Mouse (Mus musculus) ES-E14 (cell line): ENCODE measurements at regions not wholly inside any gene's neighbourhood (a gene's known extent, or its start where the extent isn't known, plus 50 kb on each side); places are given as distances from the start of the nearest gene placed in this dataset.

Source experiments
- DNase-seq: peaks from one replicate; pipeline ENCODE4 v3.0.0-alpha.2; 2013; ENCODE audit warnings: low read depth, low spot score
- H3K27ac ChIP-seq: 2 replicates; pipeline ENCODE4 v1.5.1; 2012; ENCODE audit warnings: low read depth, mild to moderate bottlenecking, low read length, moderate library complexity, mixed read lengths; ENCODE audit not compliant: poor library complexity, insufficient read depth, severe bottlenecking
- H3K36me3 ChIP-seq: 2 replicates; pipeline ENCODE4 v1.6.1; 2012; ENCODE audit warnings: mild to moderate bottlenecking, low read length, moderate library complexity, mixed read lengths; ENCODE audit not compliant: control insufficient read depth, poor library complexity, insufficient read depth, severe bottlenecking
- H3K4me1 ChIP-seq, 2 experiments: fragments of 150-350 bp in 1 of 2; sonication (generic) in 1 of 2; 2 replicates each; pipeline ENCODE4 v1.6.1; 2012; ENCODE audit warnings: low read length in 2 of 2, mild to moderate bottlenecking in 1 of 2, mixed read lengths in 1 of 2; ENCODE audit not compliant: control insufficient read depth in 2 of 2, insufficient read depth in 2 of 2, poor library complexity in 1 of 2
- H3K4me3 ChIP-seq, 2 experiments: fragments of 150-350 bp in 1 of 2; sonication (generic) in 1 of 2; 2 replicates each; pipeline ENCODE4 v1.5.1; 2012; ENCODE audit warnings: low read length in 2 of 2, low read depth in 1 of 2, mild to moderate bottlenecking in 1 of 2, mixed read lengths in 1 of 2; ENCODE audit not compliant: insufficient read depth in 1 of 2, poor library complexity in 1 of 2, severe bottlenecking in 1 of 2
- H3K9ac ChIP-seq: 2 replicates; pipeline ENCODE4 v1.6.1; 2012; ENCODE audit warnings: low read depth, mild to moderate bottlenecking, low read length, mixed read lengths; ENCODE audit not compliant: poor library complexity, insufficient read depth, severe bottlenecking
- H3K9me3 ChIP-seq: fragments of 150-350 bp; sonication (generic); 2 replicates; pipeline ENCODE4 v1.6.1; 2012; ENCODE audit warnings: low read depth, mild to moderate bottlenecking, low read length; ENCODE audit not compliant: control insufficient read depth, insufficient read depth
- CHD2 ChIP-seq: IDR thresholded peaks from 2 replicates; pipeline ENCODE4 v1.6.1; 2014; ENCODE audit warnings: mild to moderate bottlenecking, low read depth, low read length, inconsistent platforms
- HCFC1 ChIP-seq: IDR thresholded peaks from 2 replicates; pipeline ENCODE4 v1.6.1; 2012; ENCODE audit warnings: low read length, inconsistent platforms, borderline replicate concordance; ENCODE audit not compliant: insufficient read depth
- MAFK ChIP-seq: IDR thresholded peaks from 2 replicates; pipeline ENCODE4 v1.6.1; 2014; ENCODE audit warnings: mild to moderate bottlenecking, low read depth, low read length, inconsistent platforms; ENCODE audit not compliant: insufficient read depth
- ZC3H11A ChIP-seq: IDR thresholded peaks from 2 replicates; pipeline ENCODE4 v1.6.1; 2012; ENCODE audit warnings: low read depth, mild to moderate bottlenecking, inconsistent platforms, low read length, borderline replicate concordance
- ZNF384 ChIP-seq: IDR thresholded peaks from 2 replicates; pipeline ENCODE4 v1.6.1; 2012; ENCODE audit warnings: low read depth, low read length, inconsistent platforms
- in situ Hi-C, 2 experiments: fragments of 600-800 bp; cut with MboI; formaldehyde crosslinking; loops; one replicate each; pipeline ENCODE4 v1.15.1; 2025; ENCODE audit warnings: low sequenced_read_pairs in 2 of 2, inconsistent platforms in 1 of 2; ENCODE audit not compliant: unreplicated experiment in 2 of 2

- in situ Hi-C loops: no loop called here
- Histone ChIP-seq H3K27ac (no peak overlapping the region), H3K4me1 (peaks cover 1 to 27% of the 10 kb centered on the region in 2 experiments), H3K9me3 (no peaks in the 10 kb centered on the region), H3K4me3 (no peak overlapping the region), H3K36me3 (no peaks in the 10 kb centered on the region), H3K9ac (no peak overlapping the region)
- TF ChIP-seq ZC3H11A (no peak), MAFK (no peak), CHD2 (no peak), ZNF384 (no peak), HCFC1 (no peak)
- DNase-seq: no peak
Measured at GRCm38 (mm10) chr4:154726636-154727045, 59.0 kb upstream of the Actrt2 start.

- in situ Hi-C loops: no loop called here
- TF ChIP-seq HCFC1 (no peak), MAFK (no peak)
- H3K9me3 ChIP-seq: no peaks in the 10 kb centered on the region
- no peak overlapping the region for H3K9ac ChIP-seq
- no peak overlapping the region for H3K27ac ChIP-seq
- no peak for DNase-seq
- peaks cover 1 to 28% of the 10 kb centered on the region in 2 experiments for H3K4me1 ChIP-seq
- no peaks in the 10 kb centered on the region for H3K36me3 ChIP-seq
- H3K4me3 ChIP-seq: no peak overlapping the region
Measured at GRCm38 (mm10) chr4:154727945-154728344, 60.3 kb upstream of the Actrt2 start.

- no peaks in the 10 kb centered on the region for H3K36me3 ChIP-seq
- no peaks in the 10 kb centered on the region for H3K9me3 ChIP-seq
- H3K4me3 ChIP-seq: no peak overlapping the region
- no peak for TF ChIP-seq MAFK
- no peak for TF ChIP-seq ZC3H11A
- no peak for TF ChIP-seq HCFC1
- DNase-seq: no peak
- in situ Hi-C loops: no loop called here
- no peak overlapping the region for H3K27ac ChIP-seq
- peaks cover 1 to 28% of the 10 kb centered on the region in 2 experiments for H3K4me1 ChIP-seq
- no peak overlapping the region for H3K9ac ChIP-seq
Measured at GRCm38 (mm10) chr4:154730646-154731045, 63.0 kb upstream of the Actrt2 start.

- DNase-seq: no peak
- H3K27ac ChIP-seq: no peak overlapping the region
- no peak for TF ChIP-seq ZNF384
- TF ChIP-seq MAFK: peak; percentile 86
Measured at GRCm38 (mm10) chr4:154731345-154731744, 63.7 kb upstream of the Actrt2 start.

GRCm38 (mm10) chr4:154736071-154736470 is 68.4 kb upstream of the Actrt2 start:
- in situ Hi-C loops: no loop called here
- no peak for DNase-seq
- Histone ChIP-seq H3K9me3 (no peaks in the 10 kb centered on the region), H3K4me3 (no peak overlapping the region), H3K27ac (no peak overlapping the region), H3K9ac (no peak overlapping the region), H3K36me3 (no peaks in the 10 kb centered on the region), H3K4me1 (peaks cover 0 to 4% of the 10 kb centered on the region in 2 experiments; a peak in 1 of 4 replicates)
- TF ChIP-seq HCFC1: no peak

More at GRCm38 (mm10) chr4:154731345-154731744, 63.7 kb upstream of the Actrt2 start:
- H3K36me3 ChIP-seq: no peaks in the 10 kb centered on the region
- H3K4me1 ChIP-seq: peaks cover 1 to 28% of the 10 kb centered on the region in 2 experiments
- no peak overlapping the region for H3K4me3 ChIP-seq
- no peak overlapping the region for H3K9ac ChIP-seq
- H3K9me3 ChIP-seq: no peaks in the 10 kb centered on the region
- in situ Hi-C loops: no loop called here
